Mouse (Mus musculus): Measurements from ENCODE around the gene C130060K24Rik. TPM values are rescaled to one million over a fixed set of nuclear protein-coding genes. Genes with fewer than 3 reads are reported as not detected.
A peak's percentile ranks its signal among the peaks of the same experiment; 100 is the strongest.

Gene C130060K24Rik
- total and polyA plus RNA-seq, 3 experiments: not detected

GRCm38 (mm10) chr6:65375918-65376317 lies 5.0 kb upstream of the C130060K24Rik start:
- Histone ChIP-seq H3K79me2 (replicated peaks; ENCODE audit: control insufficient read depth, extremely low read depth, insufficient read depth, poor library complexity, severe bottlenecking) (no peaks in the 10 kb centered on the region), H3K27me3 (replicated peaks) (no peaks in the 10 kb centered on the region), H3K9ac (ENCODE audit: insufficient read depth, low read depth) (no peak overlapping the region), H3K4me2 (ENCODE audit: insufficient read depth, low read depth, poor library complexity, severe bottlenecking) (no peak overlapping the region), H3K9me3 (replicated peaks; ENCODE audit: low read length) (no peaks in the 10 kb centered on the region), H3K27ac (ENCODE audit: insufficient read depth, low read depth) (no peak overlapping the region), H3K4me1 (ENCODE audit: control insufficient read depth in 1 of 2, insufficient read depth in 2 of 2) (no peaks in the 10 kb centered on the region), H3K4me3 (replicated peaks in 1 of 3; ENCODE audit: low read depth in 2 of 3, low read length in 2 of 3, poor library complexity in 1 of 3) (no peak overlapping the region), H3K36me3 (replicated peaks in 1 of 2; ENCODE audit: control insufficient read depth in 1 of 2, insufficient read depth in 1 of 2, low read length in 1 of 2) (no peaks in the 10 kb centered on the region)
- in situ Hi-C loops (cut with MboI; ENCODE audit: low pct_ligation_motif_present, low pct_unique_long_range_greater_than_20kb, low sequenced_read_pairs): no loop called here
- no peak for DNase-seq (ENCODE audit: extremely low read depth)
- TF ChIP-seq CTCF (conservative IDR thresholded peaks at IDR 0.05 in 1 of 2, IDR thresholded peaks at IDR 0.05 in 1 of 2; ENCODE audit: low read depth in 2 of 2, low read length in 2 of 2): peak in 1 of 2 experiments; percentile 58; a peak in 2 of 4 replicates
- TF ChIP-seq RAD21 (IDR thresholded peaks at IDR 0.05; ENCODE audit: low read depth, low read length): peak; percentile 38
- no peak for TF ChIP-seq KAT2A (IDR thresholded peaks at IDR 0.05; ENCODE audit: insufficient replicate concordance, low read length)
- peak; percentile 66 for TF ChIP-seq SMC3 (IDR thresholded peaks at IDR 0.05; ENCODE audit: low read depth, low read length)
- dilution Hi-C loops (cut with MboI; ENCODE audit: extremely low pct_ligation_motif_present, extremely low pct_unique_long_range_greater_than_20kb, low sequenced_read_pairs): no loop called here

DNA sequence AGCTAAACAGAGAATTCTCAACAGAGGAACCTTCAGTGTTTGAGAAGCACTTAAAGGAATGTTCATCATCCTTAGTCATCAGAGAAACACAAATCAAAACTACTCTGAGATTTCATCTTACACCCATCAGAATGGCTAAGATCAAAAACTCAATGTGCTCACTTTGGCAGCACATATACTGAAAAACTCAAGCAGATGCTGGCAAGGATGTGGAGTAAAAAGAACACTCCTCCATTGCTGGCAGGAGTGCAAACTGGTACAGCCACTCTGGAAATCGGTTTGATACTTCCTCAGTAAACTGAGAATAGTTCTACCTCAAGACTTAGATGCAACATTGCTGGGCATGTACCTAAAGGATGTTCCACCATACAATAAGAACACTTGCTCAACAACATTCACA lies 41.0 kb downstream of the C130060K24Rik start:
- in situ Hi-C loops (cut with MboI; ENCODE audit: low pct_ligation_motif_present, low pct_unique_long_range_greater_than_20kb, low sequenced_read_pairs): no loop called here
- no peak overlapping the region for H3K9ac ChIP-seq (ENCODE audit: insufficient read depth, low read depth)
- no peak overlapping the region for H3K4me2 ChIP-seq (ENCODE audit: insufficient read depth, low read depth, poor library complexity, severe bottlenecking)
- DNase-seq (ENCODE audit: extremely low read depth): no peak
- no peaks in the 10 kb centered on the region for H3K27me3 ChIP-seq (replicated peaks)
- no peaks in the 10 kb centered on the region for H3K36me3 ChIP-seq (replicated peaks in 1 of 2; ENCODE audit: control insufficient read depth in 1 of 2, insufficient read depth in 1 of 2, low read length in 1 of 2)
- H3K9me3 ChIP-seq (replicated peaks; ENCODE audit: low read length): no peaks in the 10 kb centered on the region
- H3K4me1 ChIP-seq (ENCODE audit: control insufficient read depth in 1 of 2, insufficient read depth in 2 of 2): no peaks in the 10 kb centered on the region
- no peak overlapping the region for H3K27ac ChIP-seq (ENCODE audit: insufficient read depth, low read depth)
- no peaks in the 10 kb centered on the region for H3K79me2 ChIP-seq (replicated peaks; ENCODE audit: control insufficient read depth, extremely low read depth, insufficient read depth, poor library complexity, severe bottlenecking)
- TF ChIP-seq ELF1 (IDR thresholded peaks at IDR 0.05; ENCODE audit: low read depth, low read length) (no peak), POLR2AphosphoS2 (IDR thresholded peaks at IDR 0.05; ENCODE audit: low read depth, low read length) (no peak), ZMIZ1 (IDR thresholded peaks at IDR 0.05; ENCODE audit: low read depth, low read length) (no peak), MXI1 (IDR thresholded peaks at IDR 0.05; ENCODE audit: low read depth, low read length) (no peak), HCFC1 (IDR thresholded peaks at IDR 0.05; ENCODE audit: low read depth, low read length) (no peak), EP300 (IDR thresholded peaks at IDR 0.05; ENCODE audit: low read length) (no peak), MYC (IDR thresholded peaks at IDR 0.05; ENCODE audit: low read depth, low read length) (no peak), UBTF (IDR thresholded peaks at IDR 0.05; ENCODE audit: low read depth, low read length) (no peak), MEF2A (IDR thresholded peaks at IDR 0.05; ENCODE audit: borderline replicate concordance, low read depth, low read length) (no peak), MAZ (IDR thresholded peaks at IDR 0.05; ENCODE audit: low read depth, low read length) (no peak), IRF4 (IDR thresholded peaks at IDR 0.05; ENCODE audit: low read depth, low read length) (no peak)
- no peak overlapping the region for H3K4me3 ChIP-seq (replicated peaks in 1 of 3; ENCODE audit: low read depth in 2 of 3, low read length in 2 of 3, poor library complexity in 1 of 3)
- dilution Hi-C loops (cut with MboI; ENCODE audit: extremely low pct_ligation_motif_present, extremely low pct_unique_long_range_greater_than_20kb, low sequenced_read_pairs): no loop called here

DNA sequence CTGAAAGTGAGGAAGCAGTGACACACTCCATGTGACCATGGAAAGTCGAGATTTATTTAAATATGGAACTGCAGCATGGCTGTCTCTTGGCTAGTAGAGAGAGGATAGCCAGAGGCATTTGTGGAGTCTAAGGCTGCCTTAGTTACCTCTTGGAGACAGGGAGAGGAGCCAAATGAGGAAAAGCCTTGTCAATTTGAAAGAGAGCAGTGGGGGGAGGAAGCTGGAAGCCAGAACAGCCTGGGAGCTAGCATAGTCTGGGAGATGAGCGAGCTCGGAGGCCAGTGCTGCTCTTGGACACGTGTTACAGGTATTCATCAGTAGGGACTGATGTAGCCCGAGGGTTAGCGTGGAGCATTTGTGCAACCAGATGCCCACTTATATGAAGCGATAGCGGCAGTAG lies 46.2 kb downstream of the C130060K24Rik start:
- TF ChIP-seq RAD21 (IDR thresholded peaks at IDR 0.05; ENCODE audit: low read depth, low read length) (no peak), SIN3A (IDR thresholded peaks at IDR 0.05; ENCODE audit: low read length) (no peak), ELF1 (IDR thresholded peaks at IDR 0.05; ENCODE audit: low read depth, low read length) (no peak), CTCF (conservative IDR thresholded peaks at IDR 0.05 in 1 of 2, IDR thresholded peaks at IDR 0.05 in 1 of 2; ENCODE audit: low read depth in 2 of 2, low read length in 2 of 2) (no peak), EP300 (IDR thresholded peaks at IDR 0.05; ENCODE audit: low read length) (no peak), IRF4 (IDR thresholded peaks at IDR 0.05; ENCODE audit: low read depth, low read length) (no peak), MXI1 (IDR thresholded peaks at IDR 0.05; ENCODE audit: low read depth, low read length) (no peak), E2F4 (IDR thresholded peaks at IDR 0.05; ENCODE audit: insufficient replicate concordance, low read depth, low read length) (no peak), USF2 (conservative IDR thresholded peaks at IDR 0.05; ENCODE audit: low read depth, low read length) (no peak), CHD1 (IDR thresholded peaks at IDR 0.05; ENCODE audit: low read depth, low read length) (no peak), MAZ (IDR thresholded peaks at IDR 0.05; ENCODE audit: low read depth, low read length) (no peak), PAX5 (IDR thresholded peaks at IDR 0.05; ENCODE audit: low read length) (no peak), ZMIZ1 (IDR thresholded peaks at IDR 0.05; ENCODE audit: low read depth, low read length) (no peak), GABPA (IDR thresholded peaks at IDR 0.05; ENCODE audit: insufficient replicate concordance, low read depth, low read length) (no peak), ZNF384 (IDR thresholded peaks at IDR 0.05; ENCODE audit: low read depth, low read length) (no peak), ZKSCAN1 (IDR thresholded peaks at IDR 0.05; ENCODE audit: borderline replicate concordance, low read depth, low read length) (no peak), TBP (conservative IDR thresholded peaks at IDR 0.05; ENCODE audit: low read depth, low read length) (no peak)
- Histone ChIP-seq H3K27me3 (replicated peaks) (no peaks in the 10 kb centered on the region), H3K4me3 (replicated peaks in 1 of 3; ENCODE audit: low read depth in 2 of 3, low read length in 2 of 3, poor library complexity in 1 of 3) (no peak overlapping the region), H3K27ac (ENCODE audit: insufficient read depth, low read depth) (no peak overlapping the region), H3K9ac (ENCODE audit: insufficient read depth, low read depth) (no peak overlapping the region), H3K9me3 (replicated peaks; ENCODE audit: low read length) (no peaks in the 10 kb centered on the region), H3K4me2 (ENCODE audit: insufficient read depth, low read depth, poor library complexity, severe bottlenecking) (no peak overlapping the region), H3K36me3 (replicated peaks in 1 of 2; ENCODE audit: control insufficient read depth in 1 of 2, insufficient read depth in 1 of 2, low read length in 1 of 2) (no peaks in the 10 kb centered on the region), H3K79me2 (replicated peaks; ENCODE audit: control insufficient read depth, extremely low read depth, insufficient read depth, poor library complexity, severe bottlenecking) (no peaks in the 10 kb centered on the region), H3K4me1 (ENCODE audit: control insufficient read depth in 1 of 2, insufficient read depth in 2 of 2) (no peaks in the 10 kb centered on the region)
- in situ Hi-C loops (cut with MboI; ENCODE audit: low pct_ligation_motif_present, low pct_unique_long_range_greater_than_20kb, low sequenced_read_pairs): no loop called here
- dilution Hi-C loops (cut with MboI; ENCODE audit: extremely low pct_ligation_motif_present, extremely low pct_unique_long_range_greater_than_20kb, low sequenced_read_pairs): no loop called here
- no peak for DNase-seq (ENCODE audit: extremely low read depth)
